34 mouse cellular contexts compared by ENCODE assay signal in the genomic region with DNA sequence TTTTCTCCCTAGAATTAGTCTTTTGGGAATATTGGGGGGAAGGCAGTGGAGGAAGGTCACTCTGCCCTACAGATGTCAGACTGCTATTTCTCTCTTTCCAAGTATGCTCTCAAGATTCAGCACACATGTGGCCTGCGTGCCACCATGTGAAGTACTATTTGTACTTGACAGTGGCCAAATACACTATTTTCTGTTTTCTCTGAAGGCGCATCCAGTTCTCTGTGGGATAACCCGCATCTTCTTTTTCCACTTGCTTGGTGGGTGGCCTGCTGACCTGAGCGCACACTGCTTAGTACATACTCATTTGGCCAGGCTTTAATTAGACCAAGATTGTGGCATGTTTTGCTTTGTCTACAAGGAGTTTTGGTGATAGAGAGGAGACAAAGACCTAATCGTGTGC. TPM values are rescaled to one million over a fixed set of nuclear protein-coding genes. Genes with fewer than 3 reads are reported as not detected.
DNase-seq lines count a peak whose midpoint lies in the region; ATAC-seq and TF ChIP-seq lines count a peak whose summit lies in the region.
"Had no signal": no experiment of that assay in that cellular context is flagged by ENCODE, and none has a peak within 500 bp of the region (broad histone marks: within the 10 kb centered on the region; RNA-seq: fewer than 3 reads in every experiment).

No protein-coding gene starts in this region.

- intact Hi-C loops in gastrocnemius, adult 2 months (cut with DNase I): no loop called here
- intact Hi-C loops in gastrocnemius, postnatal 36 days (cut with DNase I): no loop called here

- H3K4me1 ChIP-seq in heart, embryonic 13.5 days: peaks cover 21% of the 10 kb centered on the region
- peaks cover 0 to 3% of the 10 kb centered on the region in 2 experiments; a peak in 1 of 4 replicates for H3K4me1 ChIP-seq in heart, embryonic 14.5 days (ENCODE audit: control insufficient read depth in 2 of 2, insufficient read depth in 2 of 2, low read length in 2 of 2)
- H3K4me1 ChIP-seq in hindbrain, embryonic 14.5 days (replicated peaks; ENCODE audit: control insufficient read depth, insufficient read depth, low read length): no peaks in the 10 kb centered on the region
- H3K4me1 ChIP-seq: hindbrain, embryonic 12.5 days; liver, embryonic 13.5 days; megakaryocyte, embryonic 14.5 days; midbrain, embryonic 12.5 days; neural tube, embryonic 13.5 days had no signal

- 0 out of 2 replicates have a peak overlapping the region, but pooled peaks have one; percentile 16 for H3K27ac ChIP-seq in gastrocnemius, adult 2 months
- H3K27ac ChIP-seq in heart, embryonic 13.5 days (replicated peaks): peak overlapping the region; percentile 48
- H3K27ac ChIP-seq in heart, embryonic 14.5 days (replicated peaks in 1 of 2; ENCODE audit: control insufficient read depth in 1 of 2, insufficient read depth in 1 of 2, low read depth in 2 of 2, low read length in 2 of 2): peak overlapping the region; percentile 24 to 49; a peak in 2 of 4 replicates
- H3K27ac ChIP-seq in hindbrain, embryonic 14.5 days: no peak overlapping the region
- H3K27ac ChIP-seq: hindbrain, embryonic 12.5 days; limb, embryonic 13.5 days; liver, embryonic 13.5 days; midbrain, embryonic 12.5 days; neural tube, embryonic 13.5 days had no signal

- no peaks in the 10 kb centered on the region for H3K36me3 ChIP-seq in heart, embryonic 13.5 days
- no peaks in the 10 kb centered on the region for H3K36me3 ChIP-seq in heart, embryonic 14.5 days (ENCODE audit: control insufficient read depth, insufficient read depth, low read length)
- H3K36me3 ChIP-seq in hindbrain, embryonic 14.5 days (replicated peaks; ENCODE audit: control insufficient read depth, insufficient read depth): no peaks in the 10 kb centered on the region
- H3K36me3 ChIP-seq: hindbrain, embryonic 12.5 days; limb, embryonic 13.5 days; liver, embryonic 13.5 days; midbrain, embryonic 12.5 days; neural tube, embryonic 13.5 days had no signal

- no peak overlapping the region for H3K9ac ChIP-seq in heart, embryonic 13.5 days
- H3K9ac ChIP-seq in heart, embryonic 14.5 days (ENCODE audit: low read length): no peak overlapping the region
- no peak overlapping the region for H3K9ac ChIP-seq in hindbrain, embryonic 14.5 days
- H3K9ac ChIP-seq: forebrain, postnatal 0 days; hindbrain, embryonic 12.5 days; limb, embryonic 13.5 days; liver, embryonic 13.5 days; midbrain, embryonic 12.5 days; neural tube, embryonic 13.5 days had no signal

- no peak for DNase-seq in gastrocnemius, adult 2 months
- no peak for DNase-seq in gastrocnemius, postnatal 36 days
- DNase-seq in heart, postnatal 4 days: no peak
- peak; percentile 36 for DNase-seq in skeletal muscle tissue, adult 2 months (ENCODE audit: low read depth, low spot score)
- DNase-seq in hindbrain, embryonic 14.5 days (ENCODE audit: low spot score): no peak
- DNase-seq: adrenal gland, adult 2 months; adrenal gland, postnatal 36 days; cerebellum, adult 18-20 months; cerebellum, postnatal 10 days; forebrain, postnatal 0 days; gastrocnemius, postnatal 14 days; layer of hippocampus, adult 9-11 months; liver, embryonic 13.5 days; lung, adult 18-20 months; right cerebral cortex, postnatal 4 days; thymus, postnatal 14 days had no signal

- no peak for ATAC-seq in heart, embryonic 13.5 days (ENCODE audit: extremely low read depth, insufficient number of reproducible peaks, low FRiP score, low TSS enrichment)
- no peak for ATAC-seq in heart, embryonic 14.5 days (ENCODE audit: insufficient number of reproducible peaks, insufficient read depth, low FRiP score, low read depth)
- ATAC-seq in hindbrain, embryonic 14.5 days (ENCODE audit: low FRiP score): no peak
- ATAC-seq: activated CD4-positive, CD25-positive, alpha-beta regulatory T cell, adult 4 months; forebrain, postnatal 0 days; intestine, embryonic 16.5 days; lung, postnatal 0 days had no signal

- no peaks in the 10 kb centered on the region for H3K9me3 ChIP-seq in heart, embryonic 13.5 days
- H3K9me3 ChIP-seq in heart, embryonic 14.5 days (ENCODE audit: control insufficient read depth, low read length): no peaks in the 10 kb centered on the region
- no peaks in the 10 kb centered on the region for H3K9me3 ChIP-seq in hindbrain, embryonic 14.5 days (ENCODE audit: control insufficient read depth, low read length)
- H3K9me3 ChIP-seq: hindbrain, embryonic 12.5 days; limb, embryonic 13.5 days; liver, embryonic 13.5 days; midbrain, embryonic 12.5 days; neural tube, embryonic 13.5 days had no signal

- H3K27me3 ChIP-seq in heart, embryonic 13.5 days (replicated peaks): no peaks in the 10 kb centered on the region
- no peaks in the 10 kb centered on the region for H3K27me3 ChIP-seq in heart, embryonic 14.5 days (ENCODE audit: control insufficient read depth, insufficient read depth, low read length)
- H3K27me3 ChIP-seq in hindbrain, embryonic 14.5 days (ENCODE audit: control insufficient read depth, insufficient read depth, low read length): no peaks in the 10 kb centered on the region
- H3K27me3 ChIP-seq: CH12.LX; hindbrain, embryonic 12.5 days; liver, embryonic 13.5 days; megakaryocyte, embryonic 14.5 days; midbrain, embryonic 12.5 days; neural tube, embryonic 13.5 days had no signal

- no peak overlapping the region for H3K4me3 ChIP-seq in gastrocnemius, adult 2 months
- no peak overlapping the region for H3K4me3 ChIP-seq in heart, embryonic 13.5 days
- H3K4me3 ChIP-seq in heart, embryonic 14.5 days (ENCODE audit: control insufficient read depth in 1 of 2, insufficient read depth in 1 of 2, low read depth in 1 of 2, low read length in 2 of 2): no peak overlapping the region
- H3K4me3 ChIP-seq in hindbrain, embryonic 14.5 days (replicated peaks; ENCODE audit: low read length): no peak overlapping the region
- H3K4me3 ChIP-seq: erythroblast, embryonic 14.5 days; hindbrain, embryonic 12.5 days; limb, embryonic 13.5 days; liver, embryonic 13.5 days; megakaryocyte, embryonic 14.5 days; midbrain, embryonic 12.5 days; neural tube, embryonic 13.5 days had no signal

- 48% methylated on average over 5 of the region's 5 CpGs for WGBS in heart, embryonic 13.5 days
- 52% methylated on average over 5 of the region's 5 CpGs for WGBS in heart, embryonic 14.5 days
- 85% methylated on average over 5 of the region's 5 CpGs for WGBS in hindbrain, embryonic 14.5 days

- no peak overlapping the region for H3K4me2 ChIP-seq in heart, embryonic 13.5 days
- no peak overlapping the region for H3K4me2 ChIP-seq in heart, embryonic 14.5 days (ENCODE audit: low read length)
- no peak overlapping the region for H3K4me2 ChIP-seq in hindbrain, embryonic 14.5 days (replicated peaks)
- H3K4me2 ChIP-seq: hindbrain, embryonic 12.5 days; limb, embryonic 13.5 days; liver, embryonic 13.5 days; midbrain, embryonic 12.5 days; neural tube, embryonic 13.5 days had no signal

- TF ChIP-seq CTCF in gastrocnemius, adult 2 months (IDR thresholded peaks at IDR 0.05): no peak

RNA-seq across cellular contexts. Expression of a gene that starts 55.7 kb away (rescaled TPM):
- total RNA-seq in gastrocnemius, adult 2 months (2021): not detected
- total RNA-seq in gastrocnemius, postnatal 36 days (2021): not detected
- 61.7 and 63.3 TPM in 2 replicates for polyA plus RNA-seq in heart, embryonic 13.5 days (2015; fragmentation: Nextera tagmentation; extraction: Ambion mirVana)
- total RNA-seq in heart, postnatal 4 days (2021): 10 to 100 TPM; 38.6 to 44.5 TPM
- 65.2 and 71.6 TPM in 2 replicates for polyA plus RNA-seq in heart, embryonic 14.5 days (2014; fragmentation: Nextera tagmentation; extraction: Ambion mirVana)
- polyA plus RNA-seq in hindbrain, embryonic 14.5 days (2014; fragmentation: Nextera tagmentation; extraction: Ambion mirVana): 0.93 and 2.5 TPM in 2 replicates
- total RNA-seq: CH12.LX; ES-E14; forebrain, postnatal 0 days; gastrocnemius, postnatal 14 days; left cerebral cortex, postnatal 14 days; midbrain, postnatal 0 days had no signal
- polyA plus RNA-seq: activated CD4-positive, CD25-positive, alpha-beta regulatory T cell, adult 4 months; C2C12; cortical plate, adult 2 months; erythroblast, embryonic 14.5 days; forebrain, embryonic 11.5 days; midbrain, embryonic 12.5 days; midbrain, postnatal 0 days had no signal

Comparison
In these comparisons a context has a peak if more than half of its experiments do, and no peak if none do; other contexts are left out.
1. RNA of a gene that starts 55.7 kb away (total RNA-seq): 38.6 to 44.5 TPM in heart, postnatal 4 days; not detected in gastrocnemius, adult 2 months and not detected in gastrocnemius, postnatal 36 days; every median in the first group is over 10 times any median in the second.